Mouse (Mus musculus) olfactory bulb, adult 2 months (tissue): ENCODE results near the gene Mxra8.
A peak's percentile ranks its signal among the peaks of the same experiment; 100 is the strongest.

Experiments used
- CTCF ChIP-seq: fragments of 200-500 bp; IDR thresholded peaks from 2 replicates; pipeline ENCODE4 v1.5.1; 2012; ENCODE audit warnings: low read depth, mild to moderate bottlenecking, low read length, moderate library complexity; ENCODE audit not compliant: insufficient read depth
- POLR2A ChIP-seq: fragments of 200-500 bp; IDR thresholded peaks from 2 replicates; pipeline ENCODE4 v1.6.1; 2012; ENCODE audit warnings: mild to moderate bottlenecking, low read depth, low read length, moderate library complexity; ENCODE audit not compliant: insufficient read depth

GRCm38 (mm10) chr4:155846871-155847578, 7.5 kb downstream of the Mxra8 start, which contains the start of gene Dvl1:
- peak; percentile 92 for TF ChIP-seq POLR2A
- 0 out of 2 replicates have a peak, but pooled peaks have one; percentile 17 for TF ChIP-seq CTCF
